9 mouse cellular contexts compared by ENCODE assay signal in the genomic region with DNA sequence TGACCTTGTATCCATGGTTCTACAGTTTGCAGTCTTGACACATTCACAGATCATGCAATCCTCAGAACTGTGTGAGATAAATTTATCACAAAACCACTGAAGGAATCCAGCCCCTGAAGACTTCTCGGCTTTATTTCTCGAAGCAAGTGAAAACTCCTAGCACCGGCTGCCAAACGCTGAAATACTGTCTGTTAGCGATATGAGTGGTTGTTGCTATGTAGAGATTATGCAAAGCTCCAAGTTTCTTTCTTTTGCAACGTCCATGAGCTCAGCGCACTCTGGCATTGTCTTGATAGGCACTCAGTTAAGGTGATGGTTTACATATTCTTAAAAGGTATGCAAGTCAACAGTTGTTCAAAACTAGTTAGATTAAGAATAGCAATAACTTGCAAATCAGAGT. TPM values are rescaled to one million over a fixed set of nuclear protein-coding genes. Genes with fewer than 3 reads are reported as not detected.
DNase-seq lines count a peak whose midpoint lies in the region; ATAC-seq lines count a peak whose summit lies in the region.
"Had no signal": no experiment of that assay in that cellular context is flagged by ENCODE, and none has a peak within 500 bp of the region (broad histone marks: within the 10 kb centered on the region; RNA-seq: fewer than 3 reads in every experiment).

No protein-coding gene starts in this region.

- H3K9me3 ChIP-seq in heart, embryonic 16.5 days (replicated peaks; ENCODE audit: control insufficient read depth, low read length), result peaks cover 3% of the 10 kb centered on the region; the same call in 1 of the 2 replicates
- no peaks in the 10 kb centered on the region for H3K9me3 ChIP-seq in limb, embryonic 12.5 days
- no peaks in the 10 kb centered on the region for H3K9me3 ChIP-seq in midbrain, embryonic 14.5 days (ENCODE audit: control insufficient read depth, low read length)

- H3K9ac ChIP-seq in heart, embryonic 16.5 days (ENCODE audit: low read length), result no peak overlapping the region
- no peak overlapping the region for H3K9ac ChIP-seq in limb, embryonic 12.5 days (replicated peaks)
- H3K9ac ChIP-seq in midbrain, embryonic 14.5 days (replicated peaks; ENCODE audit: low read length), result no peak overlapping the region

- no peak overlapping the region for H3K4me3 ChIP-seq in heart, embryonic 16.5 days (ENCODE audit: low read length)
- no peak overlapping the region for H3K4me3 ChIP-seq in limb, embryonic 12.5 days (replicated peaks)
- H3K4me3 ChIP-seq in midbrain, embryonic 14.5 days (replicated peaks; ENCODE audit: low read depth, low read length), result peak overlapping the region; percentile 64; the same call in 1 of the 2 replicates

- H3K27ac ChIP-seq in heart, embryonic 16.5 days (ENCODE audit: low read length), result 0 out of 2 replicates have a peak overlapping the region, but pooled peaks have one; percentile 21
- H3K27ac ChIP-seq in limb, embryonic 12.5 days, result 0 out of 2 replicates have a peak overlapping the region, but pooled peaks have one; percentile 47
- peak overlapping the region; percentile 99; the same call in 1 of the 2 replicates for H3K27ac ChIP-seq in midbrain, embryonic 14.5 days (replicated peaks; ENCODE audit: low read depth, low read length)

- ATAC-seq in heart, embryonic 16.5 days (replicated peaks; ENCODE audit: extremely low read depth, insufficient read depth, low FRiP score), result no peak
- no peak for ATAC-seq in limb, embryonic 12.5 days (ENCODE audit: insufficient number of reproducible peaks, insufficient read depth, low FRiP score, low TSS enrichment, low read depth)
- ATAC-seq in midbrain, embryonic 14.5 days (ENCODE audit: low FRiP score, low TSS enrichment), result no peak
- ATAC-seq in inflammation-experienced regulatory T-cells, adult 6 months, result no peak

- H3K27me3 ChIP-seq in heart, embryonic 16.5 days (ENCODE audit: control insufficient read depth, insufficient read depth, low read length), result no peaks in the 10 kb centered on the region
- no peaks in the 10 kb centered on the region for H3K27me3 ChIP-seq in limb, embryonic 12.5 days
- no peaks in the 10 kb centered on the region for H3K27me3 ChIP-seq in midbrain, embryonic 14.5 days (ENCODE audit: control insufficient read depth, insufficient read depth, low read length)

- H3K4me2 ChIP-seq in heart, embryonic 16.5 days (ENCODE audit: low read depth, low read length), result no peak overlapping the region
- H3K4me2 ChIP-seq in limb, embryonic 12.5 days, result 0 out of 2 replicates have a peak overlapping the region, but pooled peaks have one; percentile 75
- peak overlapping the region; percentile 89 for H3K4me2 ChIP-seq in midbrain, embryonic 14.5 days (ENCODE audit: low read length)

- H3K36me3 ChIP-seq in heart, embryonic 16.5 days (ENCODE audit: control insufficient read depth, insufficient read depth), result no peaks in the 10 kb centered on the region
- no peaks in the 10 kb centered on the region for H3K36me3 ChIP-seq in limb, embryonic 12.5 days
- H3K36me3 ChIP-seq in midbrain, embryonic 14.5 days (ENCODE audit: control insufficient read depth, insufficient read depth, low read length), result no peaks in the 10 kb centered on the region

- 66% methylated on average over 7 of the region's 7 CpGs for whole genome bisulfite sequencing in heart, embryonic 16.5 days
- WGBS in limb, embryonic 12.5 days, result 82% methylated on average over 7 of the region's 7 CpGs
- WGBS in midbrain, embryonic 14.5 days, result 54% methylated on average over 7 of the region's 7 CpGs

- intact Hi-C loops in heart, postnatal 36 days (cut with DNase I), result loop anchor here (2.0 kb wide), 1 partner anchor 19 kb away; no protein-coding TSS in a partner anchor

- DNase-seq in heart, postnatal 36 days, result no peak
- peak; percentile 23 for DNase-seq in adipocyte (ENCODE audit: low spot score)
- peak; percentile 40 for DNase-seq in midbrain, embryonic 14.5 days
- no peak for DNase-seq in embryo, embryonic 9.5 days (ENCODE audit: extremely low spot score)
- DNase-seq in heart, adult 18-20 months, result no peak
- DNase-seq: heart, adult 2 months had no signal

- H3K4me1 ChIP-seq in heart, embryonic 16.5 days (ENCODE audit: control insufficient read depth, insufficient read depth, low read length), result peaks cover 8% of the 10 kb centered on the region; the same call in 1 of the 2 replicates
- H3K4me1 ChIP-seq in limb, embryonic 12.5 days (replicated peaks), result peaks cover 12% of the 10 kb centered on the region; the same call in 1 of the 2 replicates
- peaks cover 14% of the 10 kb centered on the region for H3K4me1 ChIP-seq in midbrain, embryonic 14.5 days (ENCODE audit: control insufficient read depth, insufficient read depth, low read length)

RNA-seq across cellular contexts. Expression of a gene that starts 13.3 kb away (rescaled TPM):
- 756 and 762 TPM in 2 replicates for polyA plus RNA-seq in heart, embryonic 16.5 days (2015; fragmentation: Nextera tagmentation; extraction: Ambion mirVana)
- 100 to 1,000 TPM; 223 to 265 TPM for total RNA-seq in heart, postnatal 36 days (2021)
- polyA plus RNA-seq in limb, embryonic 12.5 days (2016; fragmentation: Nextera tagmentation; extraction: Ambion mirVana), result 1,129 and 1,141 TPM in 2 replicates
- 2,581 and 2,856 TPM in 2 replicates for polyA plus RNA-seq in midbrain, embryonic 14.5 days (2014; fragmentation: Nextera tagmentation; extraction: Ambion mirVana)
- total RNA-seq in heart, adult 18-20 months (2021), result 100 to 1,000 TPM; 228 to 241 TPM
- 1,000 to 10,000 TPM; 1,310 to 3,387 (median 2,012) TPM for polyA plus RNA-seq in inflammation-experienced regulatory T-cells, adult 6 months (2017; shearing (Covaris generic))

RNA-seq across cellular contexts. Expression of a gene that starts 26.4 kb away (rescaled TPM):
- polyA plus RNA-seq in heart, embryonic 16.5 days (2015; fragmentation: Nextera tagmentation; extraction: Ambion mirVana), result 8.6 and 9.8 TPM in 2 replicates
- total RNA-seq in heart, postnatal 36 days (2021), result 10 to 100 TPM; 10.4 to 11.5 TPM
- polyA plus RNA-seq in limb, embryonic 12.5 days (2016; fragmentation: Nextera tagmentation; extraction: Ambion mirVana), result 17.9 and 19.8 TPM in 2 replicates
- 11.3 and 14.1 TPM in 2 replicates for polyA plus RNA-seq in midbrain, embryonic 14.5 days (2014; fragmentation: Nextera tagmentation; extraction: Ambion mirVana)
- total RNA-seq in heart, adult 18-20 months (2021), result 1 to 10 TPM; 7.8 to 8.2 TPM
- 10 to 100 TPM; 10.8 to 17.9 (median 15.0) TPM for polyA plus RNA-seq in inflammation-experienced regulatory T-cells, adult 6 months (2017; shearing (Covaris generic))

Comparison
In these comparisons a context has a peak if more than half of its experiments do, and no peak if none do; other contexts are left out.
1. H3K27ac ChIP-seq: peak in every context shown above with its lines; median percentile 99 in midbrain, embryonic 14.5 days; 47 in limb, embryonic 12.5 days; 21 in heart, embryonic 16.5 days.
2. DNase-seq: peak in adipocyte (single experiment) and midbrain, embryonic 14.5 days (single experiment); none in heart, postnatal 36 days (0 of 2), embryo, embryonic 9.5 days (single experiment) and heart, adult 18-20 months (0 of 2).